Mouse (Mus musculus) brain, embryonic 18.5 days (tissue): Measurements from ENCODE around the gene Zfp853.
A peak's percentile ranks its signal among the peaks of the same experiment; 100 is the strongest.

Experiments used
- DNase-seq: peaks from one replicate; pipeline ENCODE4 v3.0.0-alpha.2; 2012; ENCODE audit warnings: low read depth, low spot score

Gene Zfp853

GRCm38 (mm10) chr5:143292879-143293278 is 544 bp downstream of the Zfp853 start:
- no peak for DNase-seq

- no peak for DNase-seq
Measured at GRCm38 (mm10) chr5:143289299-143289698, 4.1 kb downstream of the Zfp853 start.

- no peak for DNase-seq
Measured at GRCm38 (mm10) chr5:143288378-143288911, 5.0 kb downstream of the Zfp853 start.

DNA sequence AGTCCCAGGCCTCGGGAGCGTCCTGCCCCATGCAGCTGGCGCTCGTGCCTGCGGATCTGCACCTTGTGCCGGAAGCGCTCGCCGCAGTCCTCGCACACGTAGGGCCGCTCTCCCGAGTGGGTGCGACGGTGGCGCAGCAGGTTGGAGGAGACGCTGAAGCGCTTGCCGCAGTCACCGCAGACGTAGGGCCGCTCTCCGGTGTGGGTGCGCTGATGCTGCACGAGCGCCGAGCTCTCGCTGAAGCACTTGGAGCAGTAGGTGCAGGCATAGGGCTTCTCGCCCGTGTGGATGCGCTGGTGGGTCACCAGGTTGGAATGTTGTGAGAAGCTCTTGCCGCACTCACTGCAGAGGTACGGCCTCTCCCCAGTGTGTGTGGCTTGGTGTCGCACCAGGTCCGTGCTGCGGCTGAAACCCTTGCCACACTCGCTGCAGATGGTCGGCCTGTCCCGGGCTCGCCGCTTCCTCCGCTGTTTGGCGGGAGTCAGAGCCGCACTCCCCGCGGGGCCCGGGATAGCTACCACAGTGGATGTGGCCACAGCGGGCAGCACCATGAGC is 5.6 kb downstream of the Zfp853 start:
- no peak for DNase-seq

GRCm38 (mm10) chr5:143284762-143285161 is 8.7 kb downstream of the Zfp853 start:
- no peak for DNase-seq

GRCm38 (mm10) chr5:143279247-143279646 is 14.2 kb downstream of the Zfp853 start:
- no peak for DNase-seq

GRCm38 (mm10) chr5:143275761-143276160 is 17.7 kb downstream of the Zfp853 start:
- no peak for DNase-seq

GRCm38 (mm10) chr5:143272540-143273330 is 20.7 kb downstream of the Zfp853 start:
- no peak for DNase-seq

DNA sequence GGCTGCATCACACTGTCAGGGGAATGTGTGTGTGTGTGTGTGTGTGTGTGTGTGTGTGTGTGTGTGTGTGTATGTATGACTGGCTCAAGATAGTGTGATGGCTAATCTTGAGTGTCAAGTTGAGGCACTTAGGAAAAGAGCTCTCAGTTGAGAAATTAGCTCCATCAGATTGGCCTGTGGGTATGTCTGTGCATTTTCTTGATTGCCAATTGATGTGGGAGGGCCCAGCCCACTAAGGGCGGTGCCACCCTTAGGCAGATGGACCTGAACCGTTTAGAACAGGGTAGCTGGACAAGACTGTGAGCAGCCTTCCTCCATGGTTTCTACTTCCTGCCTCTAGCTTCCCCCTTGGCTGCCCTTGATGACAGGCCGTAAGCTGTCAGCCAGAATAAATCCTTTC is 21.3 kb downstream of the Zfp853 start:
- no peak for DNase-seq

- no peak for DNase-seq
Measured at GRCm38 (mm10) chr5:143271642-143272041, 21.8 kb downstream of the Zfp853 start.

GRCm38 (mm10) chr5:143270151-143270519 is 23.3 kb downstream of the Zfp853 start:
- no peak for DNase-seq

GRCm38 (mm10) chr5:143269363-143270150 is 23.9 kb downstream of the Zfp853 start, which contains the start of gene Zfp316:
Gene Zfp316 (minus strand): TSS chr5:143270022.
- DNase-seq = peak; percentile 58

DNA sequence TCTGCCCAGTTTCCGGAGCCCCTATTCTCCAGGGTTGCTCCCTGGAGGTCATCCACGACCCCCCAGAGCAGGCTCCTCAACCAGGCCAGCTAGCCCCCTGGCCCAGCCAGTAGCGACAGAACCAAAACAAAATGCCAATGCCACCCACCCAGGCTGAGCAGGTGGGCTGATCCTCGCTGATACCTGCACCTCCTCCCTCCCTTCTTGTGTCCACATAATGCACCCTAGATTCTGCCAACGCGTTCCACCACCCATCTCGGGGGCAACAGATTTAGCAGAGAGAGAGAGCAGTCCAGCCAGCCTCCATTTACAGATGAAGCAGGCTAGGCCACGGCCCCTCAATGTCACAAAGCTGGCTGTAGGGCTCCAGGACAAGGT is 24.4 kb downstream of the Zfp853 start:
- DNase-seq = no peak

- DNase-seq = no peak
Measured at GRCm38 (mm10) chr5:143266794-143267193, 26.6 kb downstream of the Zfp853 start.

DNA sequence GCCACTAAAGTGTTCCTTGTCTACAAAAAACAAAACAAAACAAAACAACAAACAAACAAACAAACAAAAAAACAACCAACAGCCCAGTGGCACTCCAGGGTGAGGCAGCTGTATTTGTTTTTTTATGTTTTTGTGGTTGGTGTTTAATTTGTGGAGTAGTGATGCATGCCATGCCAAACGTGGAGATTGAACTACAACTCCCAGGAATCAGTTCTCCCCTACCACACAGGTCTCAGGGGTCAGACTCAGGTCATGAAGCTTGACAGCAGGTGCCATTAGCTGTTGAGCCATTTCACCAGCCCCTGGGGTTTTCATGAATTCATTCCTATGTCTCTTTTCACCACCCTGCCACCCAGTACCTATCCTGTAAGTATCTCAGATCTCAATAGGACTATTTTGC is 28.0 kb downstream of the Zfp853 start:
- no peak for DNase-seq

- DNase-seq = no peak
Measured at GRCm38 (mm10) chr5:143264689-143265088, 28.7 kb downstream of the Zfp853 start.

DNA sequence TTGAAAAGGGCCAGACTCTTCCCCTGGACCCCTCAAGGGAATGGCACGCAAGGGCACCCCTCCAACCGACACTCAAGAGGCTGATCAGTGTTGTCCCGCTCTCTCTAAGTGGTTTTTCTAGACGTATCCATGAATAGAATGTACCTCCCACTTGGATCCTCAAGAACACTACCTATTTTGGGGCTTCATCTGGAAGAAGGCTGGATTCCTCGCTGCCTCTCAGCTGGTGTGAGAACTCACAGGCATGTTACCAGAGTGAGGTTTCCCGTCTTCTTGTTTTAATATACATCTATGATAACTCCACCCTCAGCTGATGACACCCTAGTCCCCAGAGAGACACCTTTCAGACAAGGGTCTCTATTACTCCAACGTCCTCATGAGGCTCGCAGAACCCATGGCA is 31.8 kb downstream of the Zfp853 start:
- DNase-seq = no peak

- no peak for DNase-seq
Measured at GRCm38 (mm10) chr5:143255802-143256201, 37.6 kb downstream of the Zfp853 start.

GRCm38 (mm10) chr5:143255131-143255519 is 38.3 kb downstream of the Zfp853 start:
- no peak for DNase-seq

GRCm38 (mm10) chr5:143254487-143255130 is 38.8 kb downstream of the Zfp853 start:
- DNase-seq = no peak

GRCm38 (mm10) chr5:143253881-143254486 is 39.4 kb downstream of the Zfp853 start:
- DNase-seq = no peak
